Mouse (Mus musculus) erythroblast, embryonic 14.5 days (primary cell): Measurements from ENCODE around the gene Trim21.

Experiments used
- GATA1 ChIP-seq: IDR thresholded peaks from 2 replicates; pipeline ENCODE4 v1.6.1; 2012; ENCODE audit warnings: low read length, inconsistent platforms, mixed read lengths
- TAL1 ChIP-seq: IDR thresholded peaks from 3 replicates; pipeline ENCODE4 v1.6.1; 2012; ENCODE audit warnings: low read length, inconsistent platforms, mixed read lengths

DNA sequence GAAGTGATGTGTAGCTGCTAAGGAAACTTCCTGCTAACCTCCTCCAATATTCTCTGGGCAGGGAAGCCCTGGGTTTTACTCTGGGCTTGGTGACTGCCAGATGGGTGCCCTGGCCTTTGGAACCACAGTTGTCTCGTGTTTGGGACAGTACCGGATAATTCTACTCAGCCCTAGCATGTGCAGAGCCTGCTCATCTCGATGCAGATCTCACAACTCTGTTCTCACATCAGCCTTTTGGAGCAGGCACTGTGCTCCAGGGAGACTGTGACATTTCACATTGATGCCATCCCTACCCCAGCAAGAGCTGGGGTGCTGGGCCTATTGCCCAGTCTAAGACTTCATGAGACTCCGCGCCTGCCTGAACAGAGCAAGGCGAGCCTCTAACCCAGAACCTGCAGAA, 56.6 kb downstream of the Trim21 start:
- TF ChIP-seq GATA1 (no peak), TAL1 (no peak)
